Mouse (Mus musculus) midbrain, embryonic 16.5 days (tissue): Measurements from ENCODE around the gene Gimap4. TPM values are rescaled to one million over a fixed set of nuclear protein-coding genes. Genes with fewer than 3 reads are reported as not detected.
"Not testable (repeated sequence)": the region's sequence is repeated elsewhere in the genome, so short reads cannot be mapped to it uniquely, and the experiment has no call there.

ENCODE experiments used
- ATAC-seq: fragments of 200-750 bp; cut with Nextera tagmentation; 2 replicates; pipeline ENCODE4 v1.8.0; 2017; ENCODE audit warnings: moderate TSS enrichment
- H3K27ac ChIP-seq: fragments of 300-500 bp; sonication (generic); 2 replicates; pipeline ENCODE4 v1.5.1; 2014; ENCODE audit warnings: mild to moderate bottlenecking, low read length, mixed read lengths
- H3K27me3 ChIP-seq: fragments of 300-500 bp; sonication (generic); 2 replicates; pipeline ENCODE4 v1.6.1; 2014; ENCODE audit warnings: low read depth, low read length, mixed read lengths; ENCODE audit not compliant: control insufficient read depth, insufficient read depth
- H3K36me3 ChIP-seq: fragments of 300-500 bp; sonication (generic); 2 replicates; pipeline ENCODE4 v1.6.1; 2014; ENCODE audit warnings: mild to moderate bottlenecking, low read length, moderate library complexity, mixed read lengths; ENCODE audit not compliant: control insufficient read depth, insufficient read depth
- H3K4me1 ChIP-seq: fragments of 300-500 bp; sonication (generic); 2 replicates; pipeline ENCODE4 v1.6.1; 2014; ENCODE audit warnings: mild to moderate bottlenecking, low read length, mixed read lengths; ENCODE audit not compliant: control insufficient read depth, insufficient read depth
- H3K4me2 ChIP-seq: fragments of 300-500 bp; sonication (generic); 2 replicates; pipeline ENCODE4 v1.6.1; 2014; ENCODE audit warnings: mild to moderate bottlenecking, low read length, mixed read lengths
- H3K4me3 ChIP-seq: fragments of 300-500 bp; sonication (generic); 2 replicates; pipeline ENCODE4 v1.5.1; 2014; ENCODE audit warnings: low read depth, mild to moderate bottlenecking, low read length, moderate library complexity, mixed read lengths
- H3K9ac ChIP-seq: fragments of 300-500 bp; sonication (generic); 2 replicates; pipeline ENCODE4 v1.6.1; 2014; ENCODE audit warnings: low read depth, low read length, mixed read lengths
- H3K9me3 ChIP-seq: fragments of 300-500 bp; sonication (generic); replicated peaks from 2 replicates; pipeline ENCODE4 v1.6.1; 2014; ENCODE audit warnings: mild to moderate bottlenecking, low read length, mixed read lengths; ENCODE audit not compliant: control insufficient read depth, poor library complexity, severe bottlenecking
- WGBS: fragments of 180-500 bp; shearing (Covaris S2); extraction: QIAGEN DNeasy Blood & Tissue Kit; methylation state at CpG from one replicate; pipeline ENCODE4 v1.1.7; 2014; 5-methylcytosine and 5-hydroxymethylcytosine counted together
- polyA plus RNA-seq: library from polyadenylated mRNA; unstranded; fragments of >200 nt; fragmentation: Nextera tagmentation; extraction: Ambion mirVana; gene quantifications from 2 replicates; pipeline ENCODE4 v1.2.1, GENCODE M21; 2015

Gimap4 gene
- polyA plus RNA-seq, 1 experiment from 2014 or later = 0.88 TPM

- no peak overlapping the region for H3K9ac ChIP-seq
- H3K9me3 ChIP-seq = no peaks in the 10 kb centered on the region
- no peak overlapping the region for H3K4me3 ChIP-seq
- ATAC-seq = no peak
- H3K27ac ChIP-seq = no peak overlapping the region
- H3K4me2 ChIP-seq = no peak overlapping the region
- no peaks in the 10 kb centered on the region for H3K27me3 ChIP-seq
- H3K36me3 ChIP-seq = no peaks in the 10 kb centered on the region
- WGBS = 83% methylated on average over 5 of the region's 5 CpGs
- H3K4me1 ChIP-seq = peaks cover 5% of the 10 kb centered on the region
Observed at GRCm38 (mm10) chr6:48680421-48680820, 3.9 kb upstream of the Gimap4 start.

GRCm38 (mm10) chr6:48681472-48682090 lies 2.8 kb upstream of the Gimap4 start:
- 80% methylated on average over 3 of the region's 3 CpGs for WGBS
- no peak for ATAC-seq

DNA sequence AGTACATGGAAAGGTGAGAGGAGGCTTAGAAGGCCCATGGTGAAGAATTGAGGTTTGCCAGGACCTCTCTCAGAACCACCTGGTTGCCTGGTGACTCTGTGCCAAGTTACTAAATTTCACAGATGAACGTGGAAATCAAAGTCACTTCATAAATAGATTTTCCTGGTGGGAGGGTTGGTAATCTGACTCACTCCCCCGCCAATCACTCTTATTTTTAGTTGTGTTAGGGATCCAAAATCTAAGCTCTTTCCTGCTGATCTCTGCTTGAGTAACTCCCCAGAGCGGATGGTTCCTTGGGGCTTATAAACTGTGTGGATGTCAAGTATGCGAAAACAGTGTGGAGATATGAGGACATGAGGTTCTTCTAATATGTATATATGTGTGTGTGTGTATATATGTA lies 2.1 kb upstream of the Gimap4 start:
- H3K27me3 ChIP-seq = no peaks in the 10 kb centered on the region
- no peak overlapping the region for H3K4me3 ChIP-seq
- H3K27ac ChIP-seq = no peak overlapping the region
- H3K4me2 ChIP-seq = no peak overlapping the region
- H3K9me3 ChIP-seq = no peaks in the 10 kb centered on the region
- H3K4me1 ChIP-seq = no peaks in the 10 kb centered on the region
- no peak overlapping the region for H3K9ac ChIP-seq
- H3K36me3 ChIP-seq = no peaks in the 10 kb centered on the region
- WGBS = 72% methylated on average over 4 of the region's 4 CpGs
- no peak for ATAC-seq

More at GRCm38 (mm10) chr6:48681472-48682090, 2.8 kb upstream of the Gimap4 start:
- H3K9me3 ChIP-seq = no peaks in the 10 kb centered on the region
- no peaks in the 10 kb centered on the region for H3K4me1 ChIP-seq
- no peaks in the 10 kb centered on the region for H3K36me3 ChIP-seq
- H3K27ac ChIP-seq = no peak overlapping the region
- H3K27me3 ChIP-seq = no peaks in the 10 kb centered on the region
- no peak overlapping the region for H3K4me3 ChIP-seq
- no peak overlapping the region for H3K9ac ChIP-seq
- H3K4me2 ChIP-seq = no peak overlapping the region

GRCm38 (mm10) chr6:48683263-48683821 lies 1.0 kb upstream of the Gimap4 start:
- 95% methylated on average over 3 of the region's 4 CpGs for WGBS
- H3K4me3 ChIP-seq, H3K36me3 ChIP-seq, ATAC-seq, H3K4me2 ChIP-seq, H3K27me3 ChIP-seq, H3K27ac ChIP-seq, H3K9me3 ChIP-seq, H3K9ac ChIP-seq, H3K4me1 ChIP-seq: not testable (repeated sequence)

- H3K4me2 ChIP-seq = no peak overlapping the region
- H3K36me3 ChIP-seq = no peaks in the 10 kb centered on the region
- no peak overlapping the region for H3K27ac ChIP-seq
- 50% methylated on average over 4 of the region's 4 CpGs for WGBS
- H3K9ac ChIP-seq = no peak overlapping the region
- H3K4me1 ChIP-seq = no peaks in the 10 kb centered on the region
- ATAC-seq = no peak
- H3K27me3 ChIP-seq = no peaks in the 10 kb centered on the region
- H3K4me3 ChIP-seq = no peak overlapping the region
- no peaks in the 10 kb centered on the region for H3K9me3 ChIP-seq
Observed at GRCm38 (mm10) chr6:48684806-48685205, 457 bp downstream of the Gimap4 start.

DNA sequence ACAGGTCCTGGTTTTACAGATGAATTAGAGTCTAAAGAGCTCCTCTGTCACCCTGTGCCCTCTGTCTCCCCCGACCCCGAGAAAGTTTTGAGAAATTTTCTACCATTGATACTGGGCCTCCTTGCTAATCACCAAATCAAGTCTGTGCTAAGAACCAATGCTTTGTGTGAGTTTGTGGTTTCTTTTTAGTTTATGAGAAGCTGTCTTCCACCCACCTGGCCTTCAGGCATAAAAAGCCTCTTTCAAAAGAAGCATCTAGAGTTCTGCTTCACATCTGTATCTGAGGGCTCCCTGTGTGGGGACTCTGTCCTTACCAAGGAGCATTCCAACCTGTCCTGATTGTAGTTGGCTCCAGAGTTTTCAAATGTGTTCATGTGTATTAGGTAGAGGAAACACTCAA lies 902 bp downstream of the Gimap4 start:
- H3K27ac ChIP-seq = no peak overlapping the region
- no peaks in the 10 kb centered on the region for H3K4me1 ChIP-seq
- no peaks in the 10 kb centered on the region for H3K9me3 ChIP-seq
- no peak overlapping the region for H3K9ac ChIP-seq
- H3K36me3 ChIP-seq = no peaks in the 10 kb centered on the region
- H3K27me3 ChIP-seq = no peaks in the 10 kb centered on the region
- WGBS = 71% methylated on average over 2 of the region's 2 CpGs
- H3K4me2 ChIP-seq = no peak overlapping the region
- ATAC-seq = no peak
- H3K4me3 ChIP-seq = no peak overlapping the region

DNA sequence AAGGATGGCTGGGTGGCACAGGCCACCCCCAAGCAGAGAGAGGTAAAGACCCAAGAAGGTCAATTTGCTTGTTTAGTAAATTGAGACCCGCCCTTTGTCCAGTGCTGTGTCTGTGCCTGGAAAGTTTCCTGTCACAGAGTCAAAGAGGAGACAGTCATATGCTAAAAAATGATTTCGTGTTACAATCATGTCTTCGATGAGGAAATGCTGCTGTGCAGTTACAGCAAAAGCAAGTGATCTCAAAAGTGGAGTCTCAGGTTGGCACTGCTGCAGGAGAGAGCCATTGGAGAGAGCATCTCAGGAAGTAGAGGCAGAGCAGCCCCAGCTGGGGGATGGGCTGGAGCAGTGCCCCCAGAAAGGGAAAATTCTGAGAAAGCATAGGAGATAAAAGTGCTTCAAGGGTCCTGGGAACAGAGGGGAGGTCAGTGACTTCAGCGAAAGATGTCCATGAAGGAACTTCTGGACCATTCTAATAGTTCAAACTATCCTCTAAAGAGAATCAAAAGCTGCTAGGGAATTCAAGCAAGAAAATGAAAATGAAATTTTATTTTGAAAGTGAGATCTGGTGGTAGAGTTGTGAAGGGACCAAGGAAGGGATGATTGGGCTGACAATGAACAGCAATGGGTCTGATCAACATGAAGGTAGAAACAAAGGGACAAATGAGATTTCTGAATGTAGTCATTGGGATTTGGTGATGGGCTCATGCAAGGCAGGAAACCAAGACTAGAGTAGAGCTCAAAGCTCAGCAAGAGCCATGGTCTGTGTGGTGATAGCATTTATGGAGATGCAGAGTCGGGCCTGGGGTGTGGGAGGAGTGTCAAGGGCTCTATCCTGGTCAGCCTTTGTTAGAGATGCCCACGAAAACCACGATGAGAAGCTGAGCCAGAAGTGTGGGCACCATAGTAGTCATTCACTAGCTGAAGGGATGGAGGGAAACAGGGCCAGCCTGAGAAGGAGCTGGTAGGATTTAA lies 1.6 kb downstream of the Gimap4 start:
- Histone ChIP-seq H3K9me3 (no peaks in the 10 kb centered on the region), H3K4me1 (no peaks in the 10 kb centered on the region), H3K4me3 (no peak overlapping the region), H3K4me2 (no peak overlapping the region), H3K36me3 (no peaks in the 10 kb centered on the region), H3K9ac (no peak overlapping the region), H3K27ac (no peak overlapping the region), H3K27me3 (no peaks in the 10 kb centered on the region)
- 81% methylated on average over 7 of the region's 7 CpGs for WGBS
- ATAC-seq = no peak

DNA sequence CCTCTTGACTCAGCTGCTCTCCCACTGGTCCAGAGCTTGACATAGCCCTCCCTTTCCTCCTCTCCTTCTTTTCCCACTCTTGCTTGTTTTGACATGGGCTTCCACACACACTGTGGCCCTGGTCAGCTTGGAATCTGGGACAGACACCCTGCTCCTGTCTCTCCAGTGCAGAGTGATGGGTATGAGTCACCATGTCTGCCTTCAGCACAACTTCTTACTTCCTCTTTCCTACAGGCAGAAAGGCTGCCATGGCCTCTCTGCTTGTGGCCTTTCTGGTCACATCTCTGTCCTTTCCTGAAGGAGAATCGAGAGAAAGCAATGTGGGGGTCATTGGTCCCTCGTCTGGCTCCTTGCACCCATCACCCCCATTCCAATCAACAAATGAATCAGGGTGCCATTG lies 2.7 kb downstream of the Gimap4 start:
- Histone ChIP-seq H3K9me3 (no peaks in the 10 kb centered on the region), H3K9ac (no peak overlapping the region), H3K4me2 (no peak overlapping the region), H3K36me3 (no peaks in the 10 kb centered on the region), H3K27ac (no peak overlapping the region), H3K27me3 (no peaks in the 10 kb centered on the region), H3K4me3 (no peak overlapping the region), H3K4me1 (no peaks in the 10 kb centered on the region)
- WGBS = 79% methylated on average over 2 of the region's 2 CpGs
- no peak for ATAC-seq

- Histone ChIP-seq H3K9me3 (no peaks in the 10 kb centered on the region), H3K4me1 (no peaks in the 10 kb centered on the region), H3K4me3 (no peak overlapping the region), H3K9ac (no peak overlapping the region), H3K27me3 (no peaks in the 10 kb centered on the region), H3K36me3 (no peaks in the 10 kb centered on the region), H3K4me2 (no peak overlapping the region), H3K27ac (no peak overlapping the region)
- 93% methylated on average over 2 of the region's 2 CpGs for WGBS
- no peak for ATAC-seq
Observed at GRCm38 (mm10) chr6:48689320-48689719, 5.0 kb downstream of the Gimap4 start.
